Mouse (Mus musculus) layer of hippocampus, adult 9-10 months (tissue): ENCODE results near the gene Ascc1.

Source experiments
- DNase-seq: peaks from one replicate; pipeline ENCODE4 v3.0.0; 2022; ENCODE audit warnings: low spot score

Ascc1 gene

DNA sequence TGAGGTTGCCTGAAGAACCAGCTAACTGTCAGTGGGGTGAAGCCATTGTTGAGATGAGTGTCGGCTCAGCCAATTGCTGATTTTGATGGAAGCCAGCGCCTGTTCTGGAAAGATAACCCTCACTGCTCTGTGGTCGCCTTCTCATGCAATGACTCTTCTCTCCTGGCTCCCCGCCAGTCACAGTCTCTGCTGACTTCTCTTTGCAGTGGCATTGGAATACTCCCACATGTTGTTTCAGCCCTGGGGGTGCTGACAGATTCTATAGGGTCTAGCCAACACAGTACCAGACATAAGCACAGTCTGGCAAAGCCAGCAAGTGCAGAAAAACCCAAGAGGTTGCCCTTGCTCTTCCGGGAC, 75.9 kb downstream of the Ascc1 start:
- DNase-seq: no peak

DNA sequence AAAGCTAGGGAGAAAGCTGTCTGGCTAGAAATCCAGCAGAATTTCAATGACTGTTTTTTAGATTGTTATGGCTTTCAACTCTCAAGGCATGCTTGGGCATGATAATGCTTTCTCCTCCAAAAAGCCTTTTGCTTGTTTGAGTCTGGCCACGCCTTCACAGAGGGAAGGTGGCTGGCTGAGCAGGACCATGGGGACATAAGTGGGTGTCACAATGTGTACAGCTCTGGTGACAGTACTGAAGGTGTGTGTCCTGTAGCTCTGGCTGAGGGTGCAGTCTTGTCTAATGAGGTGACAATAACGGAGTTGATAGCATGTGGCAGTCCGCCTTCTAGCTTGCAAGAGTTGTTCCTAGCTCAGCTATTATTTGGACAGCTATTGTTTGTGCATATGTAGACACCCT, 77.6 kb downstream of the Ascc1 start:
- DNase-seq: no peak

DNA sequence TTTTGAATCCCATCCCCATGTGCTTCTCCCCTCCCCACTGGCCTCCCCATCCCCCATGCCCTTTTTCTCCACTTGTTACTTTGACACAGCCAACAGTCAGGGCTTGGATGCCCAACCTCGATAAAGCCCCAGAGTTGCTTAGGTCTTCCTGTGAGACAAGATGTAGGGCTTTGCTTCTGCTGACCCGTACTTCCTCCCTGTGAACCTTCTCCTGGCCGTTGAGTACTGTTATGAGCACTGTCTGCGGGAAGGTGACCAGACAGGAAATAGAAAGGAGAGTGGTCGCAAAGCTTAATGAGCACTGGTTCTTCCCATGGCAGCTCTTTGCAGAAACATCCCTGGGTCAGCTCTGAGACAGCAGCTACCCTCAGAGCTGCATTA, 78.0 kb downstream of the Ascc1 start:
- no peak for DNase-seq

DNA sequence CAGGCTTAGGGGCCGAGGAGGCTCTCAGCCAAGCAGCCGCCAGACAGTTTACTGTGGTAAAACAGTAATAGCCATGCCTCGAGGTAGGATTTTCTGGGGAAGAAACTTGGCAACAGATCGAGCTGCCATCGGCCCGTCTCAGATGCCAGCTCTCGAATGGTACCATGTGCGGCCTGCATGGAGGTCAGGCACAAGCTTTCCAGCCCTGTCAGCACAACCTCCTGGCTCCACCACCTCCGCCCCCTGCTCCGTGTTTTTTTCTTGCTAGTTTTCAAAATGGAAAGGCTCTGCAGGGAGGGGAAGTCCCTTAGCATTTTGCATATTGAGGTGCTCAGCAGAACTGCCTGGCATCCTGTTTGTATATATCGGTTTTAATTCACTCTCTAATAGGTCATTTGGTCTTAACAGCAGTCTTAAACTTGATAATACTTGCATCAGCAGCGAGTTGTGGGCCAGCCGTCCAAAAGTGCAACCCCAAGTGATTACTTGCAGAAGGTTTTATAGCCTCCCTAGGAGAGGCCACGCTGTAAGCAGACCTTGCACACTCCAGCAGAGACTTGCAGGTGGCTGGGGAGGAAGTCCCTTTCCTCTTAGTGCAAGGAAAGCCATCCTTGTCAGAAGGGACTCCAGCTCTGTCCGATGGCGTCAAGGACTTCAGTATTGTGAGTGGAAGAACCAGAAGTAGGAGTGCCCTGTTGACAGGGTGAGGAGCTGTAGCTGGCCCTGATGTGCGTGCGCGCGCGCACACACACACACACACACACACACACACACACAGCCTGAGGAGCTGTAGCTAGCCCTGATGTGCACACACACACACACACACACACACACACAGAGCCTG, 78.6 kb downstream of the Ascc1 start:
- DNase-seq: no peak

DNA sequence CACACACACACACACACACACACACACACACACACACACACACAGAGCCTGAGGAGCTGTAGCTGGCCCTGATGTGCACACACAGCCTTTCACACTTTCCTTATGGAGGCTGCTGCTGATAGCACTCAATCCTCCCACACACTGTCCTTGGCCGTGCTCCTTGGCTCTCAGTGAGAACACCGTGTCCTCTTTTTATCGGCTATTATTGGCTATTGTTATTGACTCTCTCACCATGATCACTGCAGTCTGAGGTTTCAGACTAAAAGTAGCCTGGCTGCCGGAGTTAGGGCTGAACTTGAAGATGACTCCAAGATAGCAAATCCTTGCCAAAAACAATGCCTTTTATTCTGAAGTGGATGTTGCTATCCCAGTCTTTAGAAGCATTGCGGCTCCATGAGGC, 79.3 kb downstream of the Ascc1 start:
- DNase-seq: no peak

DNA sequence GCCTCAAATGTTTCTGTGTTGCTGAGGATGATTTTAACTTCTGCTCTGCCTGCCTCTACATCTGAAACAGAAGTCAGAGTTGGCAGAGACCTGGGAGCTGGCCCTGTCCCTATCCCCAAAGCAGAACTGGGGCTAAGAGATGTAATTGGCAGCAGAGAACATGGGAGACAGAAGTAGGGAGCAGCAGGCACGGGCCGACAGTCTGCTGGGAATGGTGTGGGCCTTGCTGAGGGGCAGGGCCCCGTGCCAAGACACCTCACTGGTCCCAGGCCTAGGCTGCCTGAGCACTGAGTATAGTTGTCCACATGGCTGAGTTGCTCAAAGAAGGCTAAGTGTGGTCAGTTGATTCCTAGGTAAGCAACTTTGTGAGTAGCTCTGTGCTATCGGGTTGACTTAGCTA, 81.5 kb downstream of the Ascc1 start:
- DNase-seq: no peak

DNA sequence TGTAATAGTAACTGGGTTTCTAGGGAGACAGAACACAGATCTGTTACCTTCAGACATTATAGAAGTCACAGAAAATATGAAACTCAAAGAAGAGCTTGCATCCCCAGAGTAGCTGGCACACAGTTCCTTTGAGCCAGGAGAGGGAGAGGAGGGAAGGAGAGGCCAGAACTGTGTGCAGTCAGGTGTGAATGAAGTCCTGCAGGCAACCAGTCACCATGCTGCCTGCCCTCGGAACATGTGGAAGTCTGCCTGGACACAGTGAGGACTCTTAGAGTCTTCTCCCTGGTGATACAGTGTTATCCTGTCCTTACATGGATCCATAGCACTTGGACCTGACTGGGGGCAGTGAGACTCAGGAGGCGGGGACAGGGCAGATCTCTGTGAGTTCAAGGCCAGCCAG, 89.7 kb downstream of the Ascc1 start:
- no peak for DNase-seq

DNA sequence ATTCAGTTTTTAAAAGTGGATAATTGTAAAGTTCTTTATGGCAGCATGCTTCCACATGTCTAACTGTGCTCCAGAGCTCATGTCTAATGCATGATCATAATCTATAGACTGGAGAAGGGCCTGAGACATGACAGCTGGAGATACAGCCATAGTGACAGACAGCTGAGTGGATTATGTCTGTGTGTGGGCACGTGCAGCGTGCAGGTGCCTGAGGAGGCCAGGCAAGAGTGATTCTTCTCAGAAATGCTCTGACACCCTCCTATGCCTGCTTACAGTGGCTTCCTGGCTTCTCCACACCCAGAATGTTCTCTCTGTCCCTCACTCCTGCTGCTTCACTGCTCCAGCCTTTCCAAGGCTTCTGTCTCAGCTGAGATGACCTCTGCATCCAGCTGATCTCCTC, 91.1 kb downstream of the Ascc1 start:
- DNase-seq: no peak

DNA sequence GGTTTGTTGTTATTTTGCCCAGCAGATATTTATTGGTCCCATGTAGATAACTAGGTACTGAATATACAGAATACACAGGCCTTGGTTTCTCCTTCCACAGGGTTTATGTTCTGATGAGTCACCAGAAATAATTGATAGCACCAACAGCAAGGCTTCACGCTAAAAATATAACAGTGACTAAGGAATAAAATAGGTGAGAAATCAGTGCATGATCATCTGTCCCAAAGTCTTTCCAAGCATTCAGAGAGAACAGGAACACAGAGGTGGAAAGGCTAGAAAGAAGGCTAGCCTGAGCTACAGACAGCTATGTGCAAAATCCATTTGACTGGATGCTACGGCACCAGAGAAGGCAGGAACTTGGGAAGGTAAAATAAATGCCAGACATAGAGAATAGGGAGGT, 93.0 kb downstream of the Ascc1 start:
- DNase-seq: no peak

DNA sequence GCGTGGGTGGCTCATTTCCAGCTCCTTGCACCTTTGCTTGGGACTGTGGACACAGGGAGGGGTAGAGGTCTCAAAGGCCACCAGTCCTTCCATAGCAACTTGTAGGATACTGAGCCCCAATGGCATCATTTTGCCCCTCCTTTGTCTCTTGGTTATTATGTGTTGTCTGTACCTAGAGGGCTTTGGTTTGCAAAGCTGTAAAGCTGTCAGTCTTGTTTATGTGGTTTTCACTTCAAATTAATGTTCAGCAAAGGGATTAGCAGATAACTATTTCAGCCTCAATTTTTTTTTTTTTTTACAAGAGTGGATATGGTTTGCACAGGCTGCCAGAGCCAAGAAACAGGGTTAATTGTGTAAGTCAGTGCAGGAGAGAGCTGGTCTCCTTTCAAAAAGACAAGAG, 93.7 kb downstream of the Ascc1 start:
- DNase-seq: no peak

DNA sequence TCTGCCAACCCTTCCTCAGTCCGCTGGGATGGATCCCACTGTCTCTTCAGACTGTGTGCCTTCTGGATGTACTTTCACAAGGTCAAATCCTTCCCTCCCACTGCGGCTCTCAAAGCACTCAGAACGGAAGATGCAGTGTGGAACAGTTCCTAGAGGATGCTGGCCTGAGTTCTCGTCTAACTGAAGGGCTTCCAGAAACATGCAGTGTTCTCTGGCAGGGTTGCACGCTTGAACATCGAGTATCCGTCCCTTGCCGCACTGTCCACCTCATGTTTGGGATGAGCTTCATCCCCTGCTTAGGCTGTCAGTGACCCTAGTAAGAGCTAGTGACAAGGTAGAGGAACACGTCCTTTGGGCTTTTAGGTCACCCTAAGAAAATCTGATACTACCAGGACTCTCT, 94.5 kb downstream of the Ascc1 start:
- no peak for DNase-seq

DNA sequence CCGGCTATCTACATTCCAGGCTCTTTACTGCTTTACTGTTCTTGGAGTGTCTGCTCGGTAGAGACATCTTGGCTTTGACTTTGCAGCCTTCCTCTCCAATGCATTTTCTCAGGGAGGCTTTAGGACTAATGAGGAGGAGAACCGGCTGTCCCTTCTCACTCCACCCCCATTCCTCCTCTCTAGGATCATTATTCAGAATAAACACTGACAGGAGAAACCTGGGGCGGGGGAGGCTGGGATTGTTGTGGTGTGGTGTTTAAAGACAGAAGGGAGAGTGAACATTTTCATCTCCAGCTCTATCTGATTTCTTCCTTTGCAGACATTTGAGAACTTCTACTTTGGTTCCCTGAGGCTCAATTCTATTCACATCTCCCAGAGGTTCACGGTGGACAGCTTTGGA, 95.2 kb downstream of the Ascc1 start:
- DNase-seq: no peak

DNA sequence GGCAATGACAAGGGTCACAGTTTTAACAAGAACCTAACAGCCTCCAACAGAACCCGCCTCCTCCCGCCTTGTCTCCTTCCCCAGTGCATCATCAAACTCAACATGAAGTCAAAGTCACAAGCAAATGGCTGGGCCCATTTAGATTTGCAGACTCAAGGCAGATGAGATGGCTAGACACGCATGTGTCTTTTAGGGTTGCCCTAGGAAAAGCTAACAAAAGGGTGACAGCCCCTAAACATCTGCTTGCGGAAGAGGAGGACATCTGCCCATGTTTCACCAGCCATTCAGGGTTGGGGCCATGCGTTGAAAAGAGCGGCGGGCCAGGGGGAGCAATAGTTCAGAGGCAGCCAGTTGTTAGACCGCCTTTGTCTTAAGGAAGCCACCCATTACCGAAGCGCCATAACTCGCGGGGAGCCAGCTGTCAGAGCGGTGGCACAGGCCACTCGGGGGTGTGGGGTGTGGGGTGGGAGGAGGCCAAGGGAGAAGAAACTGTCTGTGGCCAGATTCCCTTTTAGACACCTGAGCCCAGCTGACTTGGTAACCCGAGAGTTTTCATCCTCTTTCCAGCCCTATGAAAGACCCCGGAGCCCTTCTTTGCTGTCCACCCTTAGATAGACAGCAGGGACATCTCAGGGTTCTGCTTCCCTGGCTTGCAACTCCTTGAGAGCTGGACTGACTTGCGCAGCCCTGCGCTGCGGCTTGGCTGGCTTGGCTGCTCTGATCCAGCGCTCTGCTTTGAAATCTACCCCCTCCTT, 103.0 kb downstream of the Ascc1 start:
- DNase-seq: no peak

DNA sequence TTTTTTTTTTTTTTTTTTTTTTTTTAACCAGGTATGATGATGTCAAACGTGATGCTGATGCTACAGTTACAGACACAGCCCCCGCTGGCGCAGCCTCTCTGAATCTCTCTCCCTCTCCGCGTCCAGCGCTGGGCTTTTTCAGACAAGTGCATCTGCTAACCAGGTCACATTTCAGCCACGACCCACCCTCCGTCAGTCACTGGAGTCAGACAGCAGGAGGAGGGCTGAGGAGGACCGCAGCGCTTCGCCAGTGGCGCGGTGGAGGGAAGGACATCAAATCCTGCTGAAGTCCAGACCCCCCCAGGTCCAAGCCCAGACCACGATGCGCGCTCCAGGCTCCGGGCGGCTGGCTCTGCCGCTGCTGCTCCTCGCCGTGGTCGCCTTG, 103.5 kb downstream of the Ascc1 start, which contains the start of gene Spock2:
Gene Spock2 (plus strand): TSS at position 74 of the 385 bp plus-strand sequence.
- DNase-seq: no peak

DNA sequence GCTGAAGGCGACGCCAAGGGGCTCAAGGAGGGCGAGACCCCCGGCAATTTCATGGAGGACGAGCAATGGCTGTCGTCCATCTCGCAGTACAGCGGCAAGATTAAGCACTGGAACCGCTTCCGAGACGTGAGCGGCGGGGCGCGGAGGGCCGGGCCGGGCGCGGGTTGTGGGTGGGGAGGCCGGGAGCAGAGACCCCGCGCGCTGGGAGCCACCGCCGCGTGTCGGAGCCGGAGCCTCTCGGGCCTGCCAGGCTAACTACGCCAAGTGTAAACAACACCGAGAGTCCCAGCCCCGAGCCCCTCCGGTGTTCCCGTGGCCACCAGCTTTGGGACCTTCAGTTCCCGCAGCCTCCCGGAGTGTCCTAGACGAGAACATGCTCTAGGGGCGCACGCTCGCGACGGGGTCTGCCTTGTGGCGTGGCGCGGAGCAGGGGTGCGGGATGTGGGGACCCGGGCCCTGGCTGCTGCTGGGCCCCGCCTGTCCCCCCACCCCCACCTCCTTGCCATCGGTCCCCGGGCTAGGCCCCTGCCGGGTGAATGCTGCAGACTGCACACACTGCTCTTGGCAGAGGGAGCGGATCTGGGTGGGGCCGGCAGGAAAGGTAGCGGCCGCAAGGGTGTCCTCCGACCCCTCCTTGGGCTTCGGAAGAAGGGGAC, 104.1 kb downstream of the Ascc1 start:
- DNase-seq: no peak

DNA sequence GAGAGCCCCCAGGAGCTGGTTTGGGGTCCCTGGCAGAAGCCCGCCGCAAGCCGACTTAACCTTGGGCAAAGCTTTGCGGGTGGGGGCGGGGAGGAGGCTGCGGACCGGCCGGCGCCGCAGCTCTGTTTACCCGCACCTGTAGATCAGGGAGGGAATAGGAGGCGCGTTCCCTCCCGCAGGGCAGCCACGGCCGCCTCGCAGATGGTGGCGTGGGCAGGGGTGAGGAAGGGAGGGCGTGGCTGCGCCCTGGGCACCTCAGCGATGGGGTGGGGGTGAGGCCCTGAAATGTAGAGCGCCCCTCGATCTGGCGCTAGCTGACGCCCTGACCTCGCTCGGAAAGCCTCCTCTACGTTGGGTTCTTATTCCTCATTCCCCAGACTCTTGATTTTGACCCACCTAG, 104.8 kb downstream of the Ascc1 start:
- DNase-seq: no peak

DNA sequence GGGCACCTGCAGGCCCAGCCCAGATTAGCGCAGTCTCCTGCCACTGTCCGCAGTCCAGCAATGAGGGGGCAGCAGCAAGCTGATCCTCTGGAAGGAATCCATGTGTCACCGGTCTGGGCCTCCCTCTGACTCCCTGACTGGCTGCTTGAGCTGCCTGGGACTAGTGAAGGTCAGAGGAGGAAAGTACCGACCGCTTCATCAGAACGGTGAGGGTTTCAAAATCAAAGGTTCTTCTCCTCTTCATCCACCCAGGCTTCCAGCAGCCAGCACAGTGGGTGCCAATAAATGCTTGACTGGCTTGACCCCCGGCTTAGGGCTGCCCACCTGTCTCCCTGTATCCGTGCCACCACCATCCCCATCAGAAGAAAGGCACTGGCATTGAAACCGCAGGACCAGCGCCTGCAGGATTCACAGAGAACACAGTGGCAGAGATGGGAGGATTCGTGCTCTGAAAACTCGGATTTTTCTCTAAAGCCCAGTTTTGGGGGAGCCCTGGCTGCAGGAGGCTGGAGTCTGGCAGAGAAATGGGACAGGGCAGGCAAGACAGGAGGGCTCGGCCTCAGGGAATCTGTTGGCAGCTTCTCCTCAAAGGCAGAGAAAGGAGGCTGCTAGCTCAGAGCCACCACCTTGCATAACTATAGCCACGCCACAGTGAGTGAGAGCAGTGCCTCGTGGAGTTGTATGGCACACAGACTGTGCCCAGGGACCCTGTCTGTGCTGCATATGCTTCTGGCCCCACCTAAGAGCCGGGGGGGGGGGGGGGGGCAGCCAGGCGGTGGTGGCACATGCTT, 105.9 kb downstream of the Ascc1 start:
- DNase-seq: no peak

DNA sequence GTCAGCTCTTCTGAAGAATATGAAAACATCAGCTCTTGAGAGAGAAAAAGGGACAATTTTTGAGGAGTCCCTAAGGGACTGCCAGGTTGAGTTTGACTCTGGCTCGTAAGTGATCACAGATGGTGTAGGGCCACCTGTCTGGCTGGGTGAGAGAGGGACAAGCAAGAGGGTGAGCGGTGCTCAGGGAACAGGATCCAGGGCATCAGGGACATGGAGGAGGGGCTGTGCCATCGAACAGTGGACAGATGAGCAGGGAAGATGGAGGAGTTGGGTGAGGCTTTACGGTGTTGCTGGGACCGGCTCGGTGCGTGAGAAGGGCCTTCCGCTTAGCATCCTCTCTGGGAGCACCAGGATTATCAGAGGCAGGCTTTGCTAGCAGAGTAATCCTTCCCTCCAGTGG, 106.7 kb downstream of the Ascc1 start:
- DNase-seq: no peak

DNA sequence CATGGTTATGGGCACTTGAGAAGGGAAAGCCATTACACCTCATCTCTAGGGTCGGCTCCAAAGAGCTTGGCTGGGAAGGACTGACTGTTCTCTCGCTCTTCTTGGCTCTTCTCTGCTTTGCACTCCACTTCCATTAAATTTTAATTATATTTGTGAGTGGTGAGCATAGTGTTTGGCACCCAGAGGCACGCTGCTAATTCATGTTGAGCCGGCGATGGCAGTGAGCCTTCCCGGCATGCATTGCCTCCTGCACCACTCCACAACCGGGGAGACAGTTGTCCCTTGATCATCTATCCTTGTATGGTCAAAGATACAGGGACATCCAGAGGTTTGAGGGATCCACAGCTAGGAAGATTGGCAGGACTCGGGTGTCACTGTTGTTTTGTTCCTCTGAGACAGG, 107.4 kb downstream of the Ascc1 start:
- no peak for DNase-seq

DNA sequence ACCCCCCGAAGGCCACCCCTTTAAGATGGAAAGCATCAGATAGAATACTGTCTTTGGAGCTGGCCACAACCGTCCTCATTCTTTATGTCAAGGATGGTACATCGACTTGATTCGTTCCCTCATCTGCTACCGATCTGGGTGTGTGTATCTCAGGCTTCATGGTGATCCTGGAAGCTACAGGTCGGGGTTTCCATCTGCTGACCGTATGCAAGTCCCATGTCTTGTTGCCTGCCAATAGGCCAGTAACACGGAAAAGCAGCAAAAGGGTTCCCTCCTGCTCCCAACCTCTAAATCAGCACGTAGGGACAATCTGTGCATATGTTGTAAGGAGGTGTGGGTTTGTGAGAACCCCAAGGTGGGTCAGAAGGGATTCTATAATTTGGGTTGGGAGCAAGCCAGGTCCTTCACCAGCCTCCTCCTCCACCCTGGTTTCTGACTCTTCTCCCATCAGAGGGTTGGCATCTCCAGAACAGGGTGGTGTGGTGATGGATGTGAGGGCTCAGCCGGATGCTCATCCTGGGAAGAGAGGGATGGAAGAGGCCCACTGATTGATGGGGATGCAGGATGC, 108.4 kb downstream of the Ascc1 start:
- no peak for DNase-seq

DNA sequence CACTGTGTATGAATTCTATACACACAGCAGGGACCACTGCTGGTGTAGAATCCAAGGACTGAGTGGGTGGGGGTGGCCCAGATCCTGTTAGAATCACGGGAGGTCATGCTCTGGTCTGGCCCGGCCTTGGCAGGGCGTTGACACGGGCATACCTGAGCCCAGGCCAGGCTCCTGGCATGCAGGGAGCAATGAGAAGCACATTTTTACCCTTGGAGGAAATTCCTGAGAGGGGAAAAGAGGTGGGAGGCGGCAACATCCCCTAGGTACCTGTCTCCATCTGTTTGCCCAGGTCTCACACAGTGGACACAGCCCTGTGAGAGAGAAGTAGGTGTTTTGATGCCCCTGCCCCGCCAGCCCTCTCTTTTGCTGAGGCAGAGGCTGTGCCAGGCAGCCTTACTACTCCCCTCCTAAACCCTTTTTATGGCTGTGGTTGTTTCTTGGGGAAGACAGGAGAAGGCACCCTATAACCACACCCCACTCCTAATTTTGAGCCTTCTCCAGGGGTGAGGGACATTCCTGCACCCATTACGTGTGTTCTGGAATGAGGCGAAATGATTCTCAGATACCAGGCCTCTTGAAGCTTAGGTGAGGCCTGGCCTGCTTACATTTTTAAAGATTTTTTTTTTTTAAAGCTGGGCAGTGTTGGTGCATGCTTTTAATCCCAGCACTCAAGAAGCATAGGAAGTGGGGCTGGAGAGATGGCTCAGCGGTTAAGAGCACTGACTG, 111.5 kb downstream of the Ascc1 start:
- no peak for DNase-seq
